Mouse (Mus musculus) heart, postnatal 0 days (tissue): ENCODE measurements around the gene Hils1. TPM values are rescaled to one million over a fixed set of nuclear protein-coding genes. Genes with fewer than 3 reads are reported as not detected.

ENCODE experiments used
- ATAC-seq: fragments of 200-750 bp; cut with Nextera tagmentation; 2 replicates; pipeline ENCODE4 v1.8.0; 2017; ENCODE audit warnings: low read depth, moderate number of reproducible peaks, moderate library complexity; ENCODE audit not compliant: insufficient read depth
- DNase-seq: peaks from one replicate; pipeline ENCODE4 v3.0.0-alpha.2; 2016; ENCODE audit warnings: low spot score
- H3K27ac ChIP-seq: fragments of 300-500 bp; sonication (generic); 2 replicates; pipeline ENCODE4 v1.5.1; 2014; ENCODE audit warnings: low read depth, mild to moderate bottlenecking
- H3K27me3 ChIP-seq: fragments of 300-500 bp; sonication (generic); 2 replicates; pipeline ENCODE4 v1.6.1; 2014; ENCODE audit warnings: low read length, mixed read lengths; ENCODE audit not compliant: control insufficient read depth, insufficient read depth
- H3K36me3 ChIP-seq: fragments of 300-500 bp; sonication (generic); replicated peaks from 2 replicates; pipeline ENCODE4 v1.6.1; 2014; ENCODE audit warnings: low read length, mixed read lengths; ENCODE audit not compliant: control insufficient read depth, insufficient read depth
- H3K4me1 ChIP-seq: fragments of 300-500 bp; sonication (generic); 2 replicates; pipeline ENCODE4 v1.6.1; 2014; ENCODE audit warnings: antibody characterized with exemption; ENCODE audit not compliant: control insufficient read depth, insufficient read depth
- H3K4me2 ChIP-seq: fragments of 300-500 bp; sonication (generic); 2 replicates; pipeline ENCODE4 v1.6.1; 2014; ENCODE audit warnings: low read depth, mild to moderate bottlenecking, low read length, moderate library complexity
- H3K4me3 ChIP-seq: fragments of 300-500 bp; sonication (generic); 2 replicates; pipeline ENCODE4 v1.5.1; 2014; ENCODE audit warnings: low read depth, low read length
- H3K9ac ChIP-seq: fragments of 300-500 bp; sonication (generic); replicated peaks from 2 replicates; pipeline ENCODE4 v1.6.1; 2014; ENCODE audit warnings: low read depth, low read length, mixed read lengths
- H3K9me3 ChIP-seq: fragments of 300-500 bp; sonication (generic); replicated peaks from 2 replicates; pipeline ENCODE4 v1.6.1; 2016; ENCODE audit warnings: low read length; ENCODE audit not compliant: control insufficient read depth
- CTCF ChIP-seq: IDR thresholded peaks from 2 replicates; pipeline ENCODE4 v1.5.1; 2016; ENCODE audit warnings: antibody characterized with exemption, control low read depth, low read depth
- EP300 ChIP-seq: IDR thresholded peaks from 2 replicates; pipeline ENCODE4 v1.6.1; 2016; ENCODE audit warnings: antibody characterized with exemption, low read depth
- WGBS: fragments of 180-500 bp; shearing (Covaris S2); extraction: QIAGEN DNeasy Blood & Tissue Kit; methylation state at CpG from one replicate; pipeline ENCODE4 v1.1.7; 2014; 5-methylcytosine and 5-hydroxymethylcytosine counted together
- polyA plus RNA-seq: library from polyadenylated mRNA; unstranded; fragments of >200 nt; fragmentation: Nextera tagmentation; extraction: Ambion mirVana; gene quantifications from 2 replicates; pipeline ENCODE4 v1.2.1, GENCODE M21; 2015
- total RNA-seq: library from RNA; depleted of rRNA; stranded (reverse); fragments of >200 nt; gene quantifications from 2 replicates; pipeline ENCODE4 v1.2.3, GENCODE M21; 2014; ENCODE audit warnings: low replicate concordance

The Hils1 gene
- total and polyA plus RNA-seq, 2 experiments from 2014 or later = not detected

GRCm38 (mm10) chr11:94978947-94979346, 11.6 kb downstream of the Hils1 start:
- DNase-seq = peak; percentile 94
- Histone ChIP-seq H3K9ac (no peak overlapping the region), H3K4me2 (peak overlapping the region; percentile 53), H3K4me1 (peaks cover 21% of the 10 kb centered on the region; the same call in 1 of the 2 replicates), H3K36me3 (no peaks in the 10 kb centered on the region), H3K9me3 (no peaks in the 10 kb centered on the region), H3K27me3 (no peaks in the 10 kb centered on the region), H3K4me3 (peak overlapping the region; percentile 25; the same call in 1 of the 2 replicates), H3K27ac (peak overlapping the region; percentile 28; the same call in 1 of the 2 replicates)
- TF ChIP-seq CTCF (peak; percentile 100), EP300 (no peak)
- peak; percentile 88 for ATAC-seq
- WGBS = under 1% methylated on average over 20 of the region's 20 CpGs

- H3K27me3 ChIP-seq = no peaks in the 10 kb centered on the region
- peak overlapping the region; percentile 28; the same call in 1 of the 2 replicates for H3K27ac ChIP-seq
- WGBS = 69% methylated on average over 11 of the region's 11 CpGs
- ATAC-seq (no peak), DNase-seq (no peak)
- peak overlapping the region; percentile 25; the same call in 1 of the 2 replicates for H3K4me3 ChIP-seq
- no peak overlapping the region for H3K9ac ChIP-seq
- H3K4me1 ChIP-seq = peaks cover 19% of the 10 kb centered on the region; the same call in 1 of the 2 replicates
- no peaks in the 10 kb centered on the region for H3K9me3 ChIP-seq
- H3K36me3 ChIP-seq = no peaks in the 10 kb centered on the region
- H3K4me2 ChIP-seq = peak overlapping the region; percentile 53
- TF ChIP-seq CTCF = no peak
- no peak for TF ChIP-seq EP300
Measured at GRCm38 (mm10) chr11:94979462-94980179, 12.2 kb downstream of the Hils1 start.

GRCm38 (mm10) chr11:94985140-94985539, 17.7 kb downstream of the Hils1 start:
- Histone ChIP-seq H3K9me3 (no peaks in the 10 kb centered on the region), H3K4me3 (no peak overlapping the region), H3K9ac (no peak overlapping the region), H3K27ac (no peak overlapping the region), H3K36me3 (no peaks in the 10 kb centered on the region), H3K4me2 (no peak overlapping the region), H3K27me3 (no peaks in the 10 kb centered on the region), H3K4me1 (peaks cover 19% of the 10 kb centered on the region)
- ATAC-seq (no peak), DNase-seq (no peak)
- WGBS = 49% methylated on average over 1 of the region's 1 CpGs
- TF ChIP-seq EP300 = no peak
- TF ChIP-seq CTCF = no peak

GRCm38 (mm10) chr11:94985822-94986221, 18.4 kb downstream of the Hils1 start:
- no peak overlapping the region for H3K27ac ChIP-seq
- no peaks in the 10 kb centered on the region for H3K9me3 ChIP-seq
- 72% methylated on average over 5 of the region's 5 CpGs for WGBS
- no peaks in the 10 kb centered on the region for H3K36me3 ChIP-seq
- no peak for DNase-seq
- H3K4me1 ChIP-seq = peaks cover 23% of the 10 kb centered on the region
- no peaks in the 10 kb centered on the region for H3K27me3 ChIP-seq
- TF ChIP-seq CTCF (no peak), EP300 (no peak)
- H3K9ac ChIP-seq = no peak overlapping the region
- ATAC-seq = no peak
- no peak overlapping the region for H3K4me2 ChIP-seq
- no peak overlapping the region for H3K4me3 ChIP-seq

DNA sequence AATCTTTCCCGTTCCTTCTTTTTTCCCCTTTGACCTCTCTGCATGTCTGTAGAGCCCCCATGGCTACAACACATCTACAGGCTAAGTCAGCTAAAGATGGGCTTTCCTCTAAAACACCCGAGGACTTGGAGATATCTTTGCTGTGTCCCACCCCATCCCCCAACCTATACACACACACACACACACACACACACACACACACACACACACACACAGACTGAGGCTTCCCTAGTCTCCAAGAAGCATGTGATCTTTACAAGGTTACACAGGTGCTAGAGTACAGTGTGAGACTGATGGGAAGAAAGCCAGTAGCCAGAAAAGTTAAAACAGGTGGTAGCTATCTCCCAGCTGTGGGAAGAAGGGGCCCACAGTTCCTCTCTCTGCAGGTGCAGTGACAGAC, 19.0 kb downstream of the Hils1 start:
- H3K9ac ChIP-seq = no peak overlapping the region
- ATAC-seq (no peak), DNase-seq (no peak)
- no peaks in the 10 kb centered on the region for H3K9me3 ChIP-seq
- H3K36me3 ChIP-seq = no peaks in the 10 kb centered on the region
- WGBS = 42% methylated on average over 2 of the region's 2 CpGs
- no peak for TF ChIP-seq EP300
- TF ChIP-seq CTCF = no peak
- no peak overlapping the region for H3K4me3 ChIP-seq
- peaks cover 23% of the 10 kb centered on the region for H3K4me1 ChIP-seq
- H3K27ac ChIP-seq = no peak overlapping the region
- no peaks in the 10 kb centered on the region for H3K27me3 ChIP-seq
- H3K4me2 ChIP-seq = no peak overlapping the region

- DNase-seq = no peak
- 48% methylated on average over 6 of the region's 6 CpGs for WGBS
- no peak for ATAC-seq
- peaks cover 23% of the 10 kb centered on the region for H3K4me1 ChIP-seq
- no peak overlapping the region for H3K4me2 ChIP-seq
- H3K27me3 ChIP-seq = no peaks in the 10 kb centered on the region
- TF ChIP-seq CTCF (no peak), EP300 (no peak)
- H3K9ac ChIP-seq = no peak overlapping the region
- no peak overlapping the region for H3K4me3 ChIP-seq
- H3K36me3 ChIP-seq = no peaks in the 10 kb centered on the region
- H3K27ac ChIP-seq = no peak overlapping the region
- H3K9me3 ChIP-seq = no peaks in the 10 kb centered on the region
Measured at GRCm38 (mm10) chr11:94987341-94987740, 19.9 kb downstream of the Hils1 start.
